Mouse (Mus musculus) intestine, postnatal 0 days (tissue): Measurements from ENCODE around the gene Ppfibp2. TPM values are rescaled to one million over a fixed set of nuclear protein-coding genes. Genes with fewer than 3 reads are reported as not detected.
A peak's percentile ranks its signal among the peaks of the same experiment; 100 is the strongest.

Experiments used
- ATAC-seq: fragments of 200-750 bp; cut with Nextera tagmentation; 2 replicates; pipeline ENCODE4 v1.8.0; 2017; ENCODE audit warnings: mild to moderate bottlenecking, moderate TSS enrichment, moderate library complexity
- H3K27ac ChIP-seq: fragments of 300-500 bp; sonication (generic); 2 replicates; pipeline ENCODE4 v1.5.1; 2014; ENCODE audit warnings: mild to moderate bottlenecking, low read depth, low read length, moderate library complexity
- H3K27me3 ChIP-seq: fragments of 300-500 bp; sonication (generic); replicated peaks from 2 replicates; pipeline ENCODE4 v1.6.1; 2014; ENCODE audit warnings: low read length, mixed read lengths; ENCODE audit not compliant: control insufficient read depth, insufficient read depth
- H3K36me3 ChIP-seq: fragments of 300-500 bp; sonication (generic); 2 replicates; pipeline ENCODE4 v1.6.1; 2014; ENCODE audit warnings: mild to moderate bottlenecking, moderate library complexity; ENCODE audit not compliant: control insufficient read depth, insufficient read depth
- H3K4me1 ChIP-seq: fragments of 300-500 bp; sonication (generic); replicated peaks from 2 replicates; pipeline ENCODE4 v1.6.1; 2014; ENCODE audit warnings: antibody characterized with exemption, low read length, mixed read lengths; ENCODE audit not compliant: control insufficient read depth, insufficient read depth
- H3K4me2 ChIP-seq: fragments of 300-500 bp; sonication (generic); replicated peaks from 2 replicates; pipeline ENCODE4 v1.6.1; 2014; ENCODE audit warnings: low read depth, mild to moderate bottlenecking, moderate library complexity
- H3K4me3 ChIP-seq: fragments of 300-500 bp; sonication (generic); 2 replicates; pipeline ENCODE4 v1.5.1; 2014; ENCODE audit warnings: low read depth, low read length
- H3K9ac ChIP-seq: fragments of 300-500 bp; sonication (generic); 2 replicates; pipeline ENCODE4 v1.6.1; 2014; ENCODE audit warnings: mild to moderate bottlenecking, low read depth, low read length
- H3K9me3 ChIP-seq: fragments of 300-500 bp; sonication (generic); 2 replicates; pipeline ENCODE4 v1.6.1; 2016; ENCODE audit warnings: mixed run types; ENCODE audit not compliant: control insufficient read depth
- CTCF ChIP-seq: sonication (generic); IDR thresholded peaks from 2 replicates; pipeline ENCODE4 v1.5.1; 2016; ENCODE audit warnings: low read depth, mild to moderate bottlenecking, control low read depth, antibody characterized with exemption, moderate library complexity
- WGBS: fragments of 180-500 bp; shearing (Covaris S2); extraction: QIAGEN DNeasy Blood & Tissue Kit; methylation state at CpG from one replicate; pipeline ENCODE4 v1.1.7; 2014; 5-methylcytosine and 5-hydroxymethylcytosine counted together
- polyA plus RNA-seq: library from polyadenylated mRNA; unstranded; fragments of >200 nt; fragmentation: Nextera tagmentation; extraction: Ambion mirVana; gene quantifications from 2 replicates; pipeline ENCODE4 v1.2.1, GENCODE M21; 2015

The Ppfibp2 gene
- polyA plus RNA-seq, 1 experiment from 2014 or later = 9.8 TPM

- peak overlapping the region; percentile 94 for H3K4me2 ChIP-seq
- no peak overlapping the region for H3K9ac ChIP-seq
- TF ChIP-seq CTCF = no peak
- no peak for ATAC-seq
- no peaks in the 10 kb centered on the region for H3K9me3 ChIP-seq
- H3K36me3 ChIP-seq = no peaks in the 10 kb centered on the region
- no peaks in the 10 kb centered on the region for H3K27me3 ChIP-seq
- WGBS = 40% methylated on average over 7 of the region's 7 CpGs
- H3K4me3 ChIP-seq = no peak overlapping the region
- H3K4me1 ChIP-seq = 0 out of 2 replicates have a peak, but pooled peaks cover 3% of the 10 kb centered on the region
- H3K27ac ChIP-seq = peak overlapping the region; percentile 82; the same call in 1 of the 2 replicates
Measured at GRCm38 (mm10) chr7:107593904-107594303, 1.1 kb upstream of the Ppfibp2 start.

- Histone ChIP-seq H3K9ac (peak overlapping the region; percentile 60), H3K36me3 (no peaks in the 10 kb centered on the region), H3K27ac (peak overlapping the region; percentile 82), H3K4me3 (peak overlapping the region; percentile 60), H3K9me3 (no peaks in the 10 kb centered on the region), H3K4me2 (peak overlapping the region; percentile 94), H3K4me1 (0 out of 2 replicates have a peak, but pooled peaks cover 3% of the 10 kb centered on the region), H3K27me3 (no peaks in the 10 kb centered on the region)
- under 1% methylated on average over 16 of the region's 16 CpGs for WGBS
- peak; percentile 77 for TF ChIP-seq CTCF
- ATAC-seq = peak; percentile 89
Measured at GRCm38 (mm10) chr7:107594325-107594856, 616 bp upstream of the Ppfibp2 start.

GRCm38 (mm10) chr7:107595426-107595825 lies 419 bp downstream of the Ppfibp2 start:
- no peak for TF ChIP-seq CTCF
- no peaks in the 10 kb centered on the region for H3K27me3 ChIP-seq
- H3K36me3 ChIP-seq = no peaks in the 10 kb centered on the region
- H3K4me2 ChIP-seq = peak overlapping the region; percentile 94
- peak overlapping the region; percentile 82; the same call in 1 of the 2 replicates for H3K27ac ChIP-seq
- peak overlapping the region; percentile 60; the same call in 1 of the 2 replicates for H3K9ac ChIP-seq
- H3K4me3 ChIP-seq = peak overlapping the region; percentile 60
- WGBS = 10% methylated on average over 13 of the region's 13 CpGs
- no peak for ATAC-seq
- 0 out of 2 replicates have a peak, but pooled peaks cover 3% of the 10 kb centered on the region for H3K4me1 ChIP-seq
- H3K9me3 ChIP-seq = no peaks in the 10 kb centered on the region

GRCm38 (mm10) chr7:107596753-107597152 lies 1.7 kb downstream of the Ppfibp2 start:
- H3K27me3 ChIP-seq = no peaks in the 10 kb centered on the region
- H3K27ac ChIP-seq = no peak overlapping the region
- no peak overlapping the region for H3K4me3 ChIP-seq
- H3K9ac ChIP-seq = no peak overlapping the region
- no peak overlapping the region for H3K4me2 ChIP-seq
- no peak for TF ChIP-seq CTCF
- 0 out of 2 replicates have a peak, but pooled peaks cover 3% of the 10 kb centered on the region for H3K4me1 ChIP-seq
- no peaks in the 10 kb centered on the region for H3K36me3 ChIP-seq
- ATAC-seq = no peak
- no peaks in the 10 kb centered on the region for H3K9me3 ChIP-seq

- Histone ChIP-seq H3K4me2 (no peak overlapping the region), H3K4me1 (0 out of 2 replicates have a peak, but pooled peaks cover 3% of the 10 kb centered on the region), H3K9ac (no peak overlapping the region), H3K27ac (no peak overlapping the region), H3K9me3 (no peaks in the 10 kb centered on the region), H3K27me3 (no peaks in the 10 kb centered on the region), H3K36me3 (no peaks in the 10 kb centered on the region), H3K4me3 (no peak overlapping the region)
- ATAC-seq = no peak
- 83% methylated on average over 3 of the region's 3 CpGs for WGBS
- TF ChIP-seq CTCF = no peak
Measured at GRCm38 (mm10) chr7:107597956-107598355, 2.9 kb downstream of the Ppfibp2 start.

- no peak for TF ChIP-seq CTCF
- H3K9ac ChIP-seq = no peak overlapping the region
- no peaks in the 10 kb centered on the region for H3K9me3 ChIP-seq
- H3K4me3 ChIP-seq = no peak overlapping the region
- 56% methylated on average over 5 of the region's 5 CpGs for WGBS
- H3K27me3 ChIP-seq = no peaks in the 10 kb centered on the region
- H3K4me1 ChIP-seq = no peaks in the 10 kb centered on the region
- H3K27ac ChIP-seq = no peak overlapping the region
- H3K4me2 ChIP-seq = no peak overlapping the region
- no peak for ATAC-seq
- no peaks in the 10 kb centered on the region for H3K36me3 ChIP-seq
Measured at GRCm38 (mm10) chr7:107600651-107601050, 5.6 kb downstream of the Ppfibp2 start.
